Mouse (Mus musculus) CH12.LX (cell line): ENCODE results near the gene Uvrag. TPM values are rescaled to one million over a fixed set of nuclear protein-coding genes. Genes with fewer than 3 reads are reported as not detected.

ENCODE experiments used
- DNase-seq: peaks from one replicate; pipeline ENCODE4 v3.0.0-alpha.2; 2013; ENCODE audit errors: extremely low read depth
- H3K27ac ChIP-seq: 2 replicates; pipeline ENCODE4 v1.5.1; 2012; ENCODE audit warnings: low read depth, mild to moderate bottlenecking, control low read depth, moderate library complexity; ENCODE audit not compliant: insufficient read depth
- H3K27me3 ChIP-seq: replicated peaks from 2 replicates; pipeline ENCODE3; 2012; ENCODE audit warnings: inconsistent platforms
- H3K36me3 ChIP-seq, 2 experiments: replicated peaks in 1 of 2; 2 replicates each; pipeline versions ENCODE3 to v1.6.1; 2012; ENCODE audit warnings: inconsistent platforms in 1 of 2, low read length in 1 of 2, mild to moderate bottlenecking in 1 of 2, mixed read lengths in 1 of 2, moderate library complexity in 1 of 2; ENCODE audit not compliant: control insufficient read depth in 1 of 2, insufficient read depth in 1 of 2
- H3K4me1 ChIP-seq, 2 experiments: 2 replicates each; pipeline ENCODE4 v1.6.1; 2012; ENCODE audit warnings: inconsistent platforms in 1 of 2, moderate library complexity in 1 of 2; ENCODE audit not compliant: insufficient read depth in 2 of 2, control insufficient read depth in 1 of 2
- H3K4me2 ChIP-seq: 2 replicates; pipeline ENCODE4 v1.6.1; 2012; ENCODE audit warnings: low read depth, mild to moderate bottlenecking, control low read depth; ENCODE audit not compliant: poor library complexity, insufficient read depth, severe bottlenecking
- H3K4me3 ChIP-seq, 3 experiments: fragments of 150-350 bp in 1 of 3; sonication (generic) in 1 of 3; replicated peaks in 1 of 3; 2 replicates each; pipeline versions ENCODE3 to v1.5.1; 2011 to 2012; ENCODE audit warnings: low read depth in 2 of 3, low read length in 2 of 3, mild to moderate bottlenecking in 2 of 3, moderate library complexity in 2 of 3, control low read depth in 1 of 3, improper control_type of control experiment in 1 of 3, inconsistent platforms in 1 of 3, mixed read lengths in 1 of 3; ENCODE audit not compliant: poor library complexity in 1 of 3
- H3K79me2 ChIP-seq: replicated peaks from 2 replicates; pipeline ENCODE4 v1.6.1; 2012; ENCODE audit warnings: mild to moderate bottlenecking, moderate library complexity; ENCODE audit not compliant: control insufficient read depth, poor library complexity, insufficient read depth, severe bottlenecking; ENCODE audit errors: extremely low read depth
- H3K9ac ChIP-seq: 2 replicates; pipeline ENCODE4 v1.6.1; 2012; ENCODE audit warnings: low read depth, mild to moderate bottlenecking, control low read depth, moderate library complexity; ENCODE audit not compliant: insufficient read depth
- H3K9me3 ChIP-seq: replicated peaks from 2 replicates; pipeline ENCODE3; 2012; ENCODE audit warnings: low read length, inconsistent platforms, mixed read lengths
- CTCF ChIP-seq, 2 experiments: IDR thresholded peaks in 1 of 2; conservative IDR thresholded peaks in 1 of 2; 2 replicates each; pipeline ENCODE4 v1.5.1; 2011 to 2012; ENCODE audit warnings: low read depth in 2 of 2, low read length in 2 of 2, improper control_type of control experiment in 1 of 2, inconsistent platforms in 1 of 2, mild to moderate bottlenecking in 1 of 2, moderate library complexity in 1 of 2
- ELF1 ChIP-seq: IDR thresholded peaks from 2 replicates; pipeline ENCODE4 v1.6.1; 2014; ENCODE audit warnings: low read depth, mild to moderate bottlenecking, inconsistent platforms, low read length, improper control_type of control experiment
- EP300 ChIP-seq: IDR thresholded peaks from 2 replicates; pipeline ENCODE4 v1.6.1; 2011; ENCODE audit warnings: low read length, improper control_type of control experiment
- JUN ChIP-seq: IDR thresholded peaks from 2 replicates; pipeline ENCODE4 v1.6.1; 2011; ENCODE audit warnings: low read depth, mild to moderate bottlenecking, low read length, improper control_type of control experiment, moderate library complexity; ENCODE audit not compliant: insufficient read depth
- JUND ChIP-seq: conservative IDR thresholded peaks from 2 replicates; pipeline ENCODE4 v1.6.1; 2011; ENCODE audit warnings: low read depth, low read length, improper control_type of control experiment
- KAT2A ChIP-seq: IDR thresholded peaks from 2 replicates; pipeline ENCODE4 v1.6.1; 2012; ENCODE audit warnings: low read length, improper control_type of control experiment, inconsistent platforms; ENCODE audit not compliant: insufficient replicate concordance
- MAX ChIP-seq: IDR thresholded peaks from 2 replicates; pipeline ENCODE4 v1.6.1; 2011; ENCODE audit warnings: low read length, improper control_type of control experiment
- MAZ ChIP-seq: IDR thresholded peaks from 2 replicates; pipeline ENCODE4 v1.6.1; 2012; ENCODE audit warnings: low read depth, mild to moderate bottlenecking, inconsistent platforms, low read length, improper control_type of control experiment, moderate library complexity
- MEF2A ChIP-seq: IDR thresholded peaks from 2 replicates; pipeline ENCODE4 v1.6.1; 2014; ENCODE audit warnings: low read depth, mild to moderate bottlenecking, inconsistent platforms, low read length, improper control_type of control experiment, borderline replicate concordance
- NRF1 ChIP-seq: IDR thresholded peaks from 2 replicates; pipeline ENCODE4 v1.6.1; 2014; ENCODE audit warnings: low read depth, mild to moderate bottlenecking, inconsistent platforms, low read length, improper control_type of control experiment, moderate library complexity
- PAX5 ChIP-seq: IDR thresholded peaks from 2 replicates; pipeline ENCODE4 v1.6.1; 2012; ENCODE audit warnings: low read length, inconsistent platforms, mixed read lengths
- POLR2A ChIP-seq: IDR thresholded peaks from 2 replicates; pipeline ENCODE4 v1.6.1; 2011; ENCODE audit warnings: low read depth, mild to moderate bottlenecking, improper control_type of control experiment, low read length
- POLR2AphosphoS2 ChIP-seq: IDR thresholded peaks from 2 replicates; pipeline ENCODE4 v1.6.1; 2011; ENCODE audit warnings: low read depth, low read length, improper control_type of control experiment
- RAD21 ChIP-seq: IDR thresholded peaks from 2 replicates; pipeline ENCODE4 v1.6.1; 2011; ENCODE audit warnings: low read depth, mild to moderate bottlenecking, low read length, improper control_type of control experiment, moderate library complexity
- RCOR1 ChIP-seq: conservative IDR thresholded peaks from 2 replicates; pipeline ENCODE4 v1.6.1; 2012; ENCODE audit warnings: low read depth, mild to moderate bottlenecking, inconsistent platforms, low read length, improper control_type of control experiment
- SIN3A ChIP-seq: IDR thresholded peaks from 2 replicates; pipeline ENCODE4 v1.6.1; 2012; ENCODE audit warnings: low read length, improper control_type of control experiment, inconsistent platforms
- TBP ChIP-seq: conservative IDR thresholded peaks from 2 replicates; pipeline ENCODE4 v1.6.1; 2011; ENCODE audit warnings: low read depth, low read length, improper control_type of control experiment
- TCF12 ChIP-seq: IDR thresholded peaks from 2 replicates; pipeline ENCODE4 v1.6.1; 2014; ENCODE audit warnings: low read depth, mild to moderate bottlenecking, inconsistent platforms, low read length, improper control_type of control experiment
- UBTF ChIP-seq: IDR thresholded peaks from 2 replicates; pipeline ENCODE4 v1.6.1; 2012; ENCODE audit warnings: low read depth, mild to moderate bottlenecking, inconsistent platforms, low read length, improper control_type of control experiment, moderate library complexity
- USF1 ChIP-seq: IDR thresholded peaks from 2 replicates; pipeline ENCODE4 v1.6.1; 2014; ENCODE audit warnings: low read depth, mild to moderate bottlenecking, inconsistent platforms, low read length, improper control_type of control experiment
- ZKSCAN1 ChIP-seq: IDR thresholded peaks from 2 replicates; pipeline ENCODE4 v1.6.1; 2012; ENCODE audit warnings: low read depth, inconsistent platforms, low read length, improper control_type of control experiment, borderline replicate concordance
- ZMIZ1 ChIP-seq: IDR thresholded peaks from 2 replicates; pipeline ENCODE4 v1.6.1; 2012; ENCODE audit warnings: low read depth, mild to moderate bottlenecking, inconsistent platforms, low read length, improper control_type of control experiment
- dilution Hi-C: fragments of 300-500 bp; cut with MboI; formaldehyde crosslinking; loops from 2 replicates; pipeline ENCODE4 v1.14.3; 2020; ENCODE audit warnings: low sequenced_read_pairs; ENCODE audit not compliant: extremely low pct_unique_long_range_greater_than_20kb, extremely low pct_ligation_motif_present
- in situ Hi-C: fragments of 300-500 bp; cut with MboI; formaldehyde crosslinking; loops from 3 replicates; pipeline ENCODE4 v1.14.3; 2019; ENCODE audit warnings: low sequenced_read_pairs, low pct_ligation_motif_present, low pct_unique_long_range_greater_than_20kb, mixed read lengths
- polyA plus RNA-seq: library from polyadenylated mRNA; unstranded; fragments of >175 nt; gene quantifications from 2 replicates; pipeline ENCODE4 v1.2.1, GENCODE M21; 2012; ENCODE audit warnings: low read depth; ENCODE audit not compliant: insufficient read length
- total RNA-seq, 2 experiments: library from RNA; depleted of rRNA; stranded (reverse); fragments of 300-350 nt in 1 of 2; fragments of >200 nt in 1 of 2; gene quantifications; 2 replicates each; pipeline ENCODE4 v1.2.3; 2012 to 2014

The Uvrag gene
- total and polyA plus RNA-seq, 3 experiments: 20.6 to 47.4 (median 37.5) TPM

GRCm38 (mm10) chr7:99094336-99094735, 46.6 kb downstream of the Uvrag start:
- Histone ChIP-seq H3K4me3 (no peak overlapping the region), H3K9ac (no peak overlapping the region), H3K9me3 (no peaks in the 10 kb centered on the region), H3K27me3 (no peaks in the 10 kb centered on the region), H3K4me2 (no peak overlapping the region), H3K36me3 (peaks cover 28 to 78% of the 10 kb centered on the region in 2 experiments), H3K4me1 (peaks cover 0 to 10% of the 10 kb centered on the region in 2 experiments; a peak in 2 of 4 replicates), H3K79me2 (no peaks in the 10 kb centered on the region), H3K27ac (no peak overlapping the region)
- DNase-seq: no peak
- in situ Hi-C loops: no loop called here
- dilution Hi-C loops: no loop called here
- no peak for TF ChIP-seq MAX
- no peak for TF ChIP-seq MAZ
- TF ChIP-seq TBP: no peak
- TF ChIP-seq RAD21: no peak
- no peak for TF ChIP-seq RCOR1
- no peak for TF ChIP-seq KAT2A
- no peak for TF ChIP-seq CTCF (conservative IDR thresholded peaks at IDR 0.05 in 1 of 2, IDR thresholded peaks at IDR 0.05 in 1 of 2; ENCODE audit: low read depth in 2 of 2, low read length in 2 of 2)
- no peak for TF ChIP-seq TCF12
- no peak for TF ChIP-seq ELF1
- TF ChIP-seq PAX5: no peak
- TF ChIP-seq MEF2A: no peak
- TF ChIP-seq EP300: no peak
- TF ChIP-seq SIN3A: no peak
- TF ChIP-seq, all 38 proteins: peak for 0

- no peak overlapping the region for H3K9ac ChIP-seq
- no peaks in the 10 kb centered on the region for H3K79me2 ChIP-seq
- peaks cover 17 to 77% of the 10 kb centered on the region in 2 experiments for H3K36me3 ChIP-seq
- no peak for TF ChIP-seq UBTF
- no peak for TF ChIP-seq POLR2A
- no peak for TF ChIP-seq ZKSCAN1
- TF ChIP-seq JUN: no peak
- TF ChIP-seq ZMIZ1: no peak
- TF ChIP-seq MEF2A: no peak
- TF ChIP-seq JUND: no peak
- TF ChIP-seq USF1: no peak
- no peak for TF ChIP-seq POLR2AphosphoS2
- TF ChIP-seq NRF1: no peak
- no peaks in the 10 kb centered on the region for H3K27me3 ChIP-seq
- in situ Hi-C loops: no loop called here
- H3K27ac ChIP-seq: no peak overlapping the region
- dilution Hi-C loops: no loop called here
- H3K9me3 ChIP-seq: no peaks in the 10 kb centered on the region
- no peak overlapping the region for H3K4me3 ChIP-seq
- H3K4me1 ChIP-seq: peaks cover 6 to 25% of the 10 kb centered on the region in 2 experiments; a peak in 3 of 4 replicates
- DNase-seq: no peak
- H3K4me2 ChIP-seq: no peak overlapping the region
These were observed 48.9 kb downstream of the Uvrag start for GRCm38 (mm10) chr7:99091915-99092645.
